In genomic region chr12:80681340-80681739, GRCm38 (mm10) we compare ENCODE assay signal across 8 mouse cellular contexts. TPM values are rescaled to one million over a fixed set of nuclear protein-coding genes. Genes with fewer than 3 reads are reported as not detected.
DNase-seq lines count a peak whose midpoint lies in the region; ATAC-seq and TF ChIP-seq lines count a peak whose summit lies in the region.

No protein-coding gene starts in this region.

- peak; percentile 9; the same call in 1 of the 2 replicates for TF ChIP-seq CTCF in spleen, adult 2 months (IDR thresholded peaks at IDR 0.05; ENCODE audit: extremely low read depth, insufficient read depth, insufficient read length, insufficient replicate concordance)

- peaks cover 12% of the 10 kb centered on the region for H3K36me3 ChIP-seq in spleen, adult 2 months (ENCODE audit: control insufficient read depth, insufficient read depth, low read length)

- no peak overlapping the region for H3K27ac ChIP-seq in spleen, adult 2 months (ENCODE audit: insufficient read depth, low read length)

- H3K4me1 ChIP-seq in spleen, adult 2 months (ENCODE audit: control insufficient read depth, insufficient read depth, insufficient read length), result no peaks in the 10 kb centered on the region

- no peak overlapping the region for H3K4me3 ChIP-seq in spleen, adult 2 months (ENCODE audit: extremely low read depth, insufficient read depth, insufficient read length)

- no peak for DNase-seq in frontal cortex, postnatal 10 days (ENCODE audit: low spot score in 2 of 2)
- no peak for DNase-seq in spleen, adult 2 months (ENCODE audit: low read depth in 1 of 2, low spot score in 2 of 2)
- DNase-seq in spleen, postnatal 14 days (ENCODE audit: low spot score in 2 of 2), result no peak
- DNase-seq in cerebellum, postnatal 10 days, result peak; percentile 61 to 63
- peak; percentile 31 for DNase-seq in layer of hippocampus, adult 9-10 months (ENCODE audit: low spot score)
- peak; percentile 70 for DNase-seq in retina, embryonic 14.5 days (ENCODE audit: low spot score)
- DNase-seq in urinary bladder, adult 18-20 months (ENCODE audit: low spot score in 2 of 2), result no peak

- WGBS in spleen, adult 2 months, result 79% methylated on average over 1 of the region's 1 CpGs

- no peak for TF ChIP-seq POLR2A in spleen, adult 2 months (IDR thresholded peaks at IDR 0.05; ENCODE audit: low read depth, low read length)

- no peaks in the 10 kb centered on the region for H3K27me3 ChIP-seq in spleen, adult 2 months (ENCODE audit: control insufficient read depth, insufficient read depth, low read length)

- ATAC-seq in frontal cortex, adult (ENCODE audit: low TSS enrichment), result peak; percentile 79

RNA-seq across cellular contexts. Expression of gene Plekhd1, which starts 11.1 kb away (rescaled TPM):
- polyA plus RNA-seq in spleen, adult 2 months (2012; rRNA removed), result 0.04 and 0.06 TPM in 2 replicates

RNA-seq across cellular contexts. Expression of gene Erh, which starts 37.2 kb away (rescaled TPM):
- polyA plus RNA-seq in spleen, adult 2 months (2012; rRNA removed), result 14.4 and 19.4 TPM in 2 replicates

RNA-seq across cellular contexts. Expression of gene Slc39a9, which starts 37.7 kb away (rescaled TPM):
- 24.5 and 25.7 TPM in 2 replicates for polyA plus RNA-seq in spleen, adult 2 months (2012; rRNA removed)

Comparison
In these comparisons a context has a peak if more than half of its experiments do, and no peak if none do; other contexts are left out.
1. DNase-seq: peak in cerebellum, postnatal 10 days (2 of 2), layer of hippocampus, adult 9-10 months (single experiment) and retina, embryonic 14.5 days (single experiment); none in frontal cortex, postnatal 10 days (0 of 2), spleen, adult 2 months (0 of 2), spleen, postnatal 14 days (0 of 2) and urinary bladder, adult 18-20 months (0 of 2).